Mouse (Mus musculus) cerebellum, adult 9-11 months (tissue): ENCODE measurements around the gene Bicd2.
A peak's percentile ranks its signal among the peaks of the same experiment; 100 is the strongest.

Experiments
- DNase-seq: peaks from one replicate; pipeline ENCODE4 v3.0.0; 2022

Gene Bicd2

GRCm38 (mm10) chr13:49341012-49341830 lies at the start of gene Bicd2:
Gene Bicd2 (plus strand): TSS chr13:49341585.
- DNase-seq: peak; percentile 98

- DNase-seq: no peak
These were observed 49.4 kb upstream of the Bicd2 start for GRCm38 (mm10) chr13:49291949-49292348.

- DNase-seq: no peak
These were observed 47.3 kb upstream of the Bicd2 start for GRCm38 (mm10) chr13:49294108-49294507.

- no peak for DNase-seq
These were observed 45.1 kb upstream of the Bicd2 start for GRCm38 (mm10) chr13:49296270-49296669.

- DNase-seq: no peak
These were observed 42.6 kb upstream of the Bicd2 start for GRCm38 (mm10) chr13:49298514-49299381.

- DNase-seq: no peak
These were observed 40.6 kb upstream of the Bicd2 start for GRCm38 (mm10) chr13:49300771-49301170.

- DNase-seq: no peak
These were observed 34.5 kb upstream of the Bicd2 start for GRCm38 (mm10) chr13:49306771-49307310.

GRCm38 (mm10) chr13:49307311-49307969 lies 33.9 kb upstream of the Bicd2 start:
- DNase-seq: no peak

GRCm38 (mm10) chr13:49308206-49308605 lies 33.2 kb upstream of the Bicd2 start:
- no peak for DNase-seq

- DNase-seq: no peak
These were observed 32.5 kb upstream of the Bicd2 start for GRCm38 (mm10) chr13:49308861-49309403.

GRCm38 (mm10) chr13:49309501-49309900 lies 31.9 kb upstream of the Bicd2 start:
- DNase-seq: no peak

- no peak for DNase-seq
These were observed 29.7 kb upstream of the Bicd2 start for GRCm38 (mm10) chr13:49311642-49312041.

GRCm38 (mm10) chr13:49316386-49317162 lies 24.8 kb upstream of the Bicd2 start:
- no peak for DNase-seq

- no peak for DNase-seq
These were observed 23.9 kb upstream of the Bicd2 start for GRCm38 (mm10) chr13:49317508-49317907.

- DNase-seq: no peak
These were observed 23.5 kb upstream of the Bicd2 start for GRCm38 (mm10) chr13:49317914-49318313.

- DNase-seq: peak; percentile 27
These were observed 21.3 kb upstream of the Bicd2 start, which contains the start of gene Fgd3 for GRCm38 (mm10) chr13:49320040-49320439. Gene Fgd3 (minus strand): TSS chr13:49320311.

GRCm38 (mm10) chr13:49320514-49320913 lies 20.9 kb upstream of the Bicd2 start:
- no peak for DNase-seq

- no peak for DNase-seq
These were observed 19.9 kb upstream of the Bicd2 start for GRCm38 (mm10) chr13:49321452-49321851.

GRCm38 (mm10) chr13:49322169-49322568 lies 19.2 kb upstream of the Bicd2 start:
- no peak for DNase-seq

- no peak for DNase-seq
These were observed 18.6 kb upstream of the Bicd2 start for GRCm38 (mm10) chr13:49322739-49323138.

- no peak for DNase-seq
These were observed 16.5 kb upstream of the Bicd2 start for GRCm38 (mm10) chr13:49324871-49325270.
